Mouse (Mus musculus): ENCODE measurements around the gene Mrpl54.

The Mrpl54 gene

GRCm38 (mm10) chr10:81266211-81267105 lies at the start of gene Mrpl54, which contains the start of gene Apba3:
Mrpl54 (minus strand) TSS chr10:81266934.
Apba3 (plus strand) TSS chr10:81266960.
- peak; percentile 96 to 99 for DNase-seq

GRCm38 (mm10) chr10:81315587-81315986 lies 48.9 kb upstream of the Mrpl54 start:
- no peak for DNase-seq

GRCm38 (mm10) chr10:81314201-81314600 lies 47.5 kb upstream of the Mrpl54 start:
- DNase-seq: no peak

GRCm38 (mm10) chr10:81313581-81313980 lies 46.8 kb upstream of the Mrpl54 start:
- no peak for DNase-seq

- no peak for DNase-seq
Observed at GRCm38 (mm10) chr10:81309571-81309970, 42.8 kb upstream of the Mrpl54 start.

DNA sequence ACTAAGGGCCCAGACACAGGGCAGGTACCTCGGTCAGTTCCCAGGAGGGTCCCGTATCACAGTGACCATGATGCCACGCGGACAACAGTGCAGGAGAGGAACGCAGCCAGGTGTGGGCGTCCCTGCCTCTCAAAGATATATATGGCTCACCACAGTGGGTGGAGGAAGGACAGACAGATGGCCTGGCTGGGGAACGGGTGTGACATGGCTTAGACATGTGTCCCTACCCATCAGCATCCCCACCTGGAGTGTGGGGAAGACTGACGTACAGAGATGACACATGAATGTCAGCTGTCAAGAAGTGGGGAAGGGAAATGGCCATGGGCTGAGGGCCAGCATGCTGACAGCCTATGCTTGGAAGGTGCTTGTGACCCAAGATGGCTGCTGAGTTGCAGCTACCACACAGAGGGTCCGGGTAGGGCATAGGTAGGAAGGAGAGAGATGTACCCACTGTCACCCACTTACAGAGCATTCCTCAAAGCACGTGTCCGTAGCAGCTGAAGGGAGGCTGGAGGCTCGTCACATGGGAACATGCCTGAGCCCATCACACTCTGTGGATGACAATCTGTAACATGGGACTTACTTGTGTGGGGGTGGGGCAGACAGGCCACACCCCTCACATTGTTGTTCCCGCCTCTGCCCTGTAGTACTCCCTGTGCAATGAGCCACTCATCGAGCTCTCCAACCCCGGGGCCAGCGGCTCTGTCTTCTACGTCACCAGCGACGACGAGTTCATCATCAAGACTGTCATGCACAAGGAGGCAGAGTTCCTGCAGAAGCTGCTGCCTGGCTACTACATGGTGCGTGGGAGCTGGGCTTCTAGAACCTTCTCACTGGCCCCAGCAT lies 40.3 kb upstream of the Mrpl54 start:
- DNase-seq: no peak

DNA sequence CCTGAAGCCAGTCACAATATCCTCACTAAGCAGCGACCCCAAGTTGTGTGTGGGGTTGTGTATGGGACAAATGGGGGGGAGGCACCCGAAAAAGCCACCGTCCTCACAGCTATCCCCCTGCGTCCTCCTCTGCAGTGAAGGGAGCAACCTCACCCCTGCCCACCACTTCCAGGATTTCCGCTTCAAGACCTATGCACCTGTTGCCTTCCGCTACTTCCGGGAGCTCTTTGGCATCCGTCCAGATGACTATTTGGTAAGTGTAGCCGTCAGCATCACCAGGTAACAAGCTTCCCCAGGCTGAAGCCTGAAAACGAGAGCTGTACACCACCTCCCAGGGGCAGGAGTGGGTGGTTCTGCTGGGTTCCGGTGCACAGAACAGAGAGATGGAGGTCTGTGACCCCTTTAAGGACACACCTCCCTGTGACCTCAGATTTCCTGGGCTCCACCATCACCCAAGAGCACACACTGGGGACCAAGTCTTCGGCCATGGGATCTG lies 39.5 kb upstream of the Mrpl54 start:
- no peak for DNase-seq

DNA sequence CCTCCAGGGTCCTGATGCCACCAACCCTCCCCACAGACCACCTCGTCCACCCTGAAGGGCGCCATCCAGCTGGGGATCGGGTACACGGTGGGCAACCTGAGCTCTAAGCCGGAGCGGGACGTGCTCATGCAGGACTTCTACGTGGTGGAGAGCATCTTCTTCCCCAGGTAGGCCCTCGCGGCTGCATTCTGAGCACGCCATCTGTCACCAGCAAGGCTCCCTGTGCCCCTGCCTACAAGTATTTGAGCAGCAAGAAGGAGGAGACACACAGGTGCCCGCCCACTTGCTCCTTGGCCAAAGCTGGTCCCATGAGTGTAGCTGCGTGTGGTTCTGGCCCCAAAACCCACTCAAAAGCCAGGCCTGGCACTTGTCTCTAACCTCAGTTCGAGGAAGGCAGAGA lies 38.9 kb upstream of the Mrpl54 start:
- no peak for DNase-seq

GRCm38 (mm10) chr10:81304597-81305238 lies 38.0 kb upstream of the Mrpl54 start:
- peak in 1 of 2 experiments; percentile 74 for DNase-seq

DNA sequence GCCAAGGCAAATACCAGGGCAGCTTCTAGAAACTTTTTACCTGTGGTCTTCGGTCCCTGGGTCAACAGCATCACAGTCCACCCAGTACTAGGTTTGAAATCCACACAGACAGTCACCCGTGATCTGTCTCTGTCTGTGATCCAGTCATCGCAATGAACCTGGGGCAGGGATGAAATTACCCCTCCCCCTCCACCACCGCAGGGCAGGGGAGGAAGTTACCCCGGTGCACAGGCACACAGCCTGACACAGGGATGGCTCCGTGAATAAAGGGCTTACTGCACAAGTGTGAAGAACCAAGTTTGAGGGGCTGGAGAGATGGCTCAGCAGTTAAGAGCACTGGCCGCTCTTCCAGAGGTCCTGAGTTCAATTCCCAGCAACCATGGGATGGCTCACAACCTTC lies 37.0 kb upstream of the Mrpl54 start:
- no peak for DNase-seq

GRCm38 (mm10) chr10:81303258-81303657 lies 36.5 kb upstream of the Mrpl54 start:
- DNase-seq: no peak

GRCm38 (mm10) chr10:81302781-81303218 lies 36.1 kb upstream of the Mrpl54 start:
- DNase-seq: peak in 1 of 2 experiments; percentile 55

- peak in 1 of 2 experiments; percentile 62 for DNase-seq
Observed at GRCm38 (mm10) chr10:81302288-81302687, 35.6 kb upstream of the Mrpl54 start.

DNA sequence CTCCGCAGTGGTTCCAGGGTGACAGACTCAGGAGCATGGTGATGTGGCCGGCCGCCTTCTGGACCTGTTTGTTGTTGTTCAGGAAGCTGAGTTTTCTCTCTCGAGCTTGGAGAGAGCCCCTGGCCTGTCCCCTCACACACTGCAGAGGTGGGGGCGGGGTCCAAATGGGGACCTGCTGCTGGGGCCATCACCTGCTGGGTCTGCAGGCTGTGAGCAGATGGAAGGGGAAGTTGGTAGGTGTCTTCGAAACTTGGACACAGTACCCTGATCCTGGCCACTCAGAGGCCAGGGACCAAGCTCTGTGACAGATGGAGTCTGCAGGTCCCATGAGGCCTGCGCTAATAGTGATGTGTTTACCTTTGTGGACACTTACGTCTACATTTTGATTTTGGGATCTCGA lies 34.6 kb upstream of the Mrpl54 start:
- DNase-seq: no peak

- DNase-seq: peak; percentile 75 to 89
Observed at GRCm38 (mm10) chr10:81300352-81300907, 33.7 kb upstream of the Mrpl54 start.

DNA sequence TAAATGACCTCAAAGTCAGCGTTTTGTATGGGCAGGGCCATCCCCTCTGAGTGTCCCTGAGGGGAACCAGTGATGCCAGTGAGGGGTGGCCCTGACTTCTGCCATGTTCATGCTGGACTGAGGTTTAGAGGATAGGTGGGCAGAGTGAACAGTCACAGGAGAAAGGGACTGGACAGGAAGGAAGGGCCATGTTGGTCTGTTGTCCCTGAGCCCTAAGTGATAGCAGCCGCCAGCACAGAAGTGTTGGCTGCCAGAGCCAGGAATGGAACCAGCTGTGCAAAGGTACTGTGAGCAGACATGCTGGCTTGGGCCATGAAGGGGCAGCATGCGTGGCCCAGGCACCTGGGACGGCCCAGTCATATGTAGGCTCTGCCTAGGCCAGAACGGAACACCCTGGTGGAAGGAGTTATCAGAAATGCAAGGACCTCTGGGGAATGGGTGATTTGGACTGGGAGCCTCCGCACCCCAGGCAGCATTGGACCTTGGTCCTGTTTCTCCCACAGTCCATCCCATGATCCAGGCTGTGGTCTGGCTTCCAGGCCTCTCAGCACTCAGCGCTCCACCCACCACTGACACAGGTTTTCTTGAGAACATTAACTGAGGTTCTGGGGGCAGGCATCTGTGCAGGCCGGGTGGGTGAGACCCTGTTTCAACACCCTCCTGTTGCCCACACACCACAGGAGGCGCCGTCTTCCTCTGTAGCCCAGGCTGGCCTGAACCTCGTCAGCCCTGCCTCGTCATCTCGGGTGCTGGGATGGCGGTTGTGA lies 33.0 kb upstream of the Mrpl54 start:
- peak; percentile 79 to 83 for DNase-seq

- no peak for DNase-seq
Observed at GRCm38 (mm10) chr10:81298369-81299100, 31.8 kb upstream of the Mrpl54 start.

DNA sequence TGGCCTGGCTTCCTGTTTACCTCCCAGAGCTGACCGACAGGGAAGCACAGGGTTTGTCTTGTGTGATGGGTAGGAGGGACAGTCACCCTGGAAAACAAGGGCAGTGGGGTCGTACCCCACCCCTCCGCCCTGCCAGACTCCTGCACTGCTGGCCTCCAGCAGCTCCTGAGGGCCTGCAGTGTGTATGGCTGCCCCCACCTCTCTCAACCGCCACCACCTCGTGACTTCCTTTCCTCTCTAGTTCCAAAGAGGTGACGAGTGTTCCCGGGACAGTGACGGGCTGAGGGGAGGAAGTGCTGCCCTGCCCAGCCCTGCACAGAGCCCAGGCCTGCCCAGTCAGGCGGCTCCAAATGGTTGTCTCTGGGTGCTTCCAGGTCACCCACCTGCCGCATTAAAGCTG lies 31.1 kb upstream of the Mrpl54 start:
- DNase-seq: peak; percentile 78 to 84

DNA sequence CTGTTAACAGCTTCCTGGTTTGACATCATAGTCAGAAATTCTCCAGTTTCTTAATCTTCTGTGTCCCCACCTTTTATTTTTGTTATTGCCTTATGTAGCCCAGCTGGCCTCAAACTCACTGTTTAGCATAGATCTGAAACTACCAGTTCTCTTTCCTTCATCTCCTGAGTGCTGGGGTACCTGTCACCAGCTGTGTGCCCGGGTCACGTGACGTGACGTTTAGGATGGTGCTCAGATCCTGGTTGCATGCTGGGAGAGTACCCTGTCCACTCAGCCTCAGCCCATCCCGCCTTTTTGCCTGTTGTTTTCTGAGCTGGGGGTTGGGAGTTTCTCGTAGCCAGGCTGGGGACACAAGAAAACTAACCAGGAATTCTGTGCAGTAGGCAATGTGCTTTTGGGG lies 30.5 kb upstream of the Mrpl54 start:
- DNase-seq: no peak

- DNase-seq: no peak
Observed at GRCm38 (mm10) chr10:81295185-81295584, 28.5 kb upstream of the Mrpl54 start.

DNA sequence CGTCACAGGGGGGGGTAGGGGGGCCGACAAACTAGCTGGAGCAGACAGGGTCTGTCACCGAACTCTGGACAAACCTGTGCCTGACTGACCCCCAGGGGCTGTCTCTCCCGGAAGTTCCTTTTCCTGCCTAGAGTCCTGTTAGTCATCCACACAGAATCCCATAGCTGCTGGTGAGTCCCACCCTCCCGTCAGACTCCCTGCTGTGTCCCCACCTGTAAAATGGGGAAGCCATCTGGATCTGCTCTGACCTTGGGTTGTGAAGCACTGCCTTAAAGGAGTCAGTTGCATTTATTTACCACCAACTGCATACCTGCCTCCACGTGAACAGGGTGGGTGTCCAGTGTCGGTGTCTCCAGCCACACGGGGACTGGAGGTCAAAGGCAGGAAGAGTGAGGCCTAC lies 27.7 kb upstream of the Mrpl54 start:
- no peak for DNase-seq
